Mouse (Mus musculus) telencephalon, adult 2 months (tissue): ENCODE measurements around the gene Tmem129.

ENCODE experiments used
- DNase-seq: peaks from one replicate; pipeline ENCODE4 v3.0.0-alpha.2; 2011; ENCODE audit warnings: low read depth, low spot score

The Tmem129 gene

GRCm38 (mm10) chr5:33657787-33658663 is at the start of gene Tmem129, which contains the start of gene Tacc3:
Gene Tmem129 (minus strand): TSS chr5:33658416.
Gene Tacc3 (plus strand): TSS chr5:33658128.
- DNase-seq = peak; percentile 99

GRCm38 (mm10) chr5:33707163-33707562 is 48.9 kb upstream of the Tmem129 start:
- DNase-seq = no peak

GRCm38 (mm10) chr5:33706350-33706629 is 48.1 kb upstream of the Tmem129 start:
- no peak for DNase-seq

GRCm38 (mm10) chr5:33705612-33706349 is 47.6 kb upstream of the Tmem129 start:
- no peak for DNase-seq

GRCm38 (mm10) chr5:33704945-33705611 is 46.9 kb upstream of the Tmem129 start:
- no peak for DNase-seq

GRCm38 (mm10) chr5:33703999-33704398 is 45.8 kb upstream of the Tmem129 start:
- DNase-seq = no peak

GRCm38 (mm10) chr5:33701832-33702231 is 43.6 kb upstream of the Tmem129 start:
- no peak for DNase-seq

- no peak for DNase-seq
Measured at GRCm38 (mm10) chr5:33700010-33700409, 41.8 kb upstream of the Tmem129 start.

- no peak for DNase-seq
Measured at GRCm38 (mm10) chr5:33698669-33699068, 40.5 kb upstream of the Tmem129 start.

- DNase-seq = no peak
Measured at GRCm38 (mm10) chr5:33697947-33698512, 39.8 kb upstream of the Tmem129 start.

- DNase-seq = no peak
Measured at GRCm38 (mm10) chr5:33697534-33697933, 39.3 kb upstream of the Tmem129 start.

GRCm38 (mm10) chr5:33696430-33696829 is 38.2 kb upstream of the Tmem129 start:
- no peak for DNase-seq

- no peak for DNase-seq
Measured at GRCm38 (mm10) chr5:33695718-33696121, 37.5 kb upstream of the Tmem129 start.

GRCm38 (mm10) chr5:33694848-33695717 is 36.9 kb upstream of the Tmem129 start:
- DNase-seq = no peak

- no peak for DNase-seq
Measured at GRCm38 (mm10) chr5:33694461-33694847, 36.2 kb upstream of the Tmem129 start.

GRCm38 (mm10) chr5:33692393-33692792 is 34.2 kb upstream of the Tmem129 start:
- no peak for DNase-seq

- no peak for DNase-seq
Measured at GRCm38 (mm10) chr5:33689852-33690645, 31.8 kb upstream of the Tmem129 start.

GRCm38 (mm10) chr5:33689221-33689844 is 31.1 kb upstream of the Tmem129 start:
- no peak for DNase-seq

- DNase-seq = no peak
Measured at GRCm38 (mm10) chr5:33688278-33689220, 30.3 kb upstream of the Tmem129 start.
